Mouse (Mus musculus): ENCODE results near the gene Sult3a2. TPM values are rescaled to one million over a fixed set of nuclear protein-coding genes. Genes with fewer than 3 reads are reported as not detected.

Sult3a2 gene
- polyA plus RNA-seq, 1 experiment, result not detected

DNA sequence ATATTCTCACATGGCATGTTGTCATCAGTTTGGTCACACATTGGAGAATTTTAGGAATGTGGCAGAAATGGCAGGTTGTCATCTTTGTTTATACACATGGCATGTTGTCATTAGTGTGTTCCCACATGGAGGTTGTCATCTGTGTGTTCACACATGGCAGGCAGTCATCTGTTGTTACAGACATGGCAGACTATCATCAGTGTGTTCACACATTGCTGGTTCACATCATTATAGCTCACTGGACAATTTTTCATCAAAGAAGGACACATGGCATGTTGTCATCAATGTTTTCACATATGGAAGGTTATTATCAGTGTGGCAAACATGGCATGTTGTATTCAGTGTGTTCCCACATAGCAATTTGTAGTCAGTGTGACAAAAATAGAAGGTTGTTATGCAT lies 53.3 kb downstream of the Sult3a2 start:
- Histone ChIP-seq H3K4me1 (ENCODE audit: control insufficient read depth, insufficient read depth, low read length) (no peaks in the 10 kb centered on the region), H3K27ac (ENCODE audit: insufficient read depth, low read depth, low read length) (no peak overlapping the region), H3K4me3 (ENCODE audit: insufficient read depth, low read depth, low read length) (no peak overlapping the region)
- TF ChIP-seq CTCF (IDR thresholded peaks at IDR 0.05; ENCODE audit: insufficient read depth, low read depth, low read length) (no peak), POLR2A (IDR thresholded peaks at IDR 0.05; ENCODE audit: insufficient read depth, low read depth, low read length) (no peak)

DNA sequence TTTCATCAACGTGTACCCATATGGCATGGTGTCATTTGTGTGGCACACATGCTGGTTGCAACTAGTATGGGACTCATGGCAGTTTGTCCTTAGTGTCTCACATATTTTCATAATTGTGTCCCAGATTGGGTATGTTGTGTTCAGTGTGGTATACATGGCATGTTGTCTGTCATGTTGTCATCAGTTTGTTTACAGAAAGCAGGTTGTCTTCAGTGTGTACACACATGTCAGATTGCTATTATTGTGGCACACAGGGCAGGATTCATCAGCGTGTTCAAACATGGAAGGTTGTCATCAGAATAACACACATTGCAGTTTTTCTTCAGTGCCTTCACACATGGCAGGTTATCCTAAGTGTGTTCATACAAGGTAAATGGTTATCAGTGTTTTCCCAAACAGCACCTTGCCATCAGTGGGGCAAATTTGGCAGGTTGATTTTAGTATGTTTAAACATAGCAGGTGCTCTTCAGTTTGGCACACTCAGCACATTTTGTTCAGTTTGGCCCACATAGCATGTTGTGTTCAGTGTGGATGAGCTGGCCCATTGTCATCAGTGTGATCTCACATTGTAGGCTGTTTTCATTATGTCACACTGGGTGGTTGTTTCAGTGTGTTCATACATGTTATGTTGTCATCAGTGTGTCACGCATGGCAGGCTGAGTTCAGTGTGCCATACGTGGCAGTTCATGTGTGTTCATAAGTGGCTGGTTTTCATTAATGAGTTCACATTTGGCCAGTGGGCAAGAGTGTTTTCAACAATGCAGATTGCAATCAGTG lies 53.9 kb downstream of the Sult3a2 start:
- H3K27ac ChIP-seq (ENCODE audit: insufficient read depth, low read depth, low read length), result no peak overlapping the region
- 82% methylated on average over 4 of the region's 4 CpGs for WGBS
- TF ChIP-seq CTCF (IDR thresholded peaks at IDR 0.05; ENCODE audit: insufficient read depth, low read depth, low read length) (no peak), POLR2A (IDR thresholded peaks at IDR 0.05; ENCODE audit: insufficient read depth, low read depth, low read length) (no peak)
- H3K4me3 ChIP-seq (ENCODE audit: insufficient read depth, low read depth, low read length), result no peak overlapping the region
- no peaks in the 10 kb centered on the region for H3K4me1 ChIP-seq (ENCODE audit: control insufficient read depth, insufficient read depth, low read length)

DNA sequence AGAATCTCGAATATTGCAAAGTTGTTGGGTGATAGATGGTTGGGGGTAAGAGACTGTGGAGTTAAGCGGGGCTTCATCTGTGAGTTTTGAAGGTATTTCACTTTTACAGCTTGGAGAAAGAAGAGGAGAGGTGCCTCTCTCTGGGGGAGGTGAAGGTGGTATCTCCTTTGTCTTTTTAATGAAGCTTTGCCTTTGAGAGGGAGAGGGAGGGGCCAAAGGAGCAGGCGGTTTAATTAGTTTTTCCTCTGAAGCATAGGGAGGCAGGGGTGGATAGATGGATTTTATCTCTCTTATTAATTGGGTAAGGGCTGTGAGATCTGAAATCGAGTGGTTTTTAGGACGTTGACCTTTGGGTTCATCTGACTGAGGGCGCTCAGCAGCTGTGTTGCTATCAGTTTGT lies 62.7 kb downstream of the Sult3a2 start:
- Histone ChIP-seq H3K4me3 (ENCODE audit: insufficient read depth, low read depth, low read length) (no peak overlapping the region), H3K4me1 (ENCODE audit: control insufficient read depth, insufficient read depth, low read length) (no peaks in the 10 kb centered on the region), H3K27ac (ENCODE audit: insufficient read depth, low read depth, low read length) (no peak overlapping the region)
- 41% methylated on average over 6 of the region's 6 CpGs for WGBS
- TF ChIP-seq POLR2A (IDR thresholded peaks at IDR 0.05; ENCODE audit: insufficient read depth, low read depth, low read length) (no peak), CTCF (IDR thresholded peaks at IDR 0.05; ENCODE audit: insufficient read depth, low read depth, low read length) (no peak)

DNA sequence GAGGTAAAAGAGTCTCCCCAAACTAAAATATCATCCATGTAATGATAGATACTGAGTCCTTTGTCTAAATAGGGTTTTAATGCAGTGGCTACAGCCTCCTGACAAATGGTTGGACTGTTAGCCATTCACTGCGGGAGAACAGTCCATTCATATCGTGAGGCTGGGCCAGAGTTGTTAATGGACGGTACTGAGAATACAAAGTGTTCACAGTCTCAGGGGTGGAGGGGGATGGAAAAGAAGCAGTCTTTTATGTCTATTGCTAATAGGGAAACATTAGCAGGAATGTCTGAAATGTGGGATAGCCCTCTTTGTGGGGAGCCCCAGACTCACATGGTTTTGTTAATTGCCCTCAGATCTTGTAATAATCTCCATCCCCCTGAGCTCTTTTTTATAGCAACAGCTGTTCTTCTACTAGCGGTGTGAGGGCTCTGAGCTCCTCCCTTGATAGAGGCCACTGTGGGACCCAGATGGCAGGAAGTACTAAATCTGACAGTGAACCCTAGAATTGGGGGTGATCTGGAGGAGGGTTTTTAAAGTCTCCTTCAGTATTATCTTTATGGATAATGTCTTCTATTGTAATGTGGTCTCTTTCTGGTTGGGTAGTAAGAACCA lies 64.6 kb downstream of the Sult3a2 start:
- WGBS, result 37% methylated on average over 4 of the region's 4 CpGs
- no peak overlapping the region for H3K4me3 ChIP-seq (ENCODE audit: insufficient read depth, low read depth, low read length)
- TF ChIP-seq CTCF (IDR thresholded peaks at IDR 0.05; ENCODE audit: insufficient read depth, low read depth, low read length) (no peak), POLR2A (IDR thresholded peaks at IDR 0.05; ENCODE audit: insufficient read depth, low read depth, low read length) (no peak)
- H3K4me1 ChIP-seq (ENCODE audit: control insufficient read depth, insufficient read depth, low read length), result no peaks in the 10 kb centered on the region
- H3K27ac ChIP-seq (ENCODE audit: insufficient read depth, low read depth, low read length), result no peak overlapping the region

Other genes with a start within 250 kb of the Sult3a2 start
- not detected in 2 replicates for gene Clvs2, start 161.9 kb downstream of the Sult3a2 start, polyA plus RNA-seq (2012; ENCODE audit: insufficient read depth, insufficient read length, low replicate concordance, missing spikeins)
- gene Sult3a1, start 71.0 kb upstream of the Sult3a2 start, polyA plus RNA-seq (2012; ENCODE audit: insufficient read depth, insufficient read length, low replicate concordance, missing spikeins), result not detected in 2 replicates
- not detected in 2 replicates for gene Rsph4a, start 118.4 kb upstream of the Sult3a2 start, polyA plus RNA-seq (2012; ENCODE audit: insufficient read depth, insufficient read length, low replicate concordance, missing spikeins)
- 240 TPM in 1 of 2 replicates, not detected in the other for gene Zup1, start 164.6 kb upstream of the Sult3a2 start, polyA plus RNA-seq (2012; ENCODE audit: insufficient read depth, insufficient read length, low replicate concordance, missing spikeins)
- gene Rwdd1, start 232.9 kb upstream of the Sult3a2 start, polyA plus RNA-seq (2012; ENCODE audit: insufficient read depth, insufficient read length, low replicate concordance, missing spikeins), result not detected in 2 replicates